Mouse (Mus musculus): ENCODE results near the gene Zdhhc1.

Gene Zdhhc1

GRCm38 (mm10) chr8:105518436-105519313 is 22.0 kb upstream of the Zdhhc1 start, which contains the start of gene Hsd11b2:
Gene Hsd11b2 (plus strand): TSS chr8:105518755.
- peak; percentile 75 for DNase-seq (ENCODE audit: extremely low spot score, low spot score)

DNA sequence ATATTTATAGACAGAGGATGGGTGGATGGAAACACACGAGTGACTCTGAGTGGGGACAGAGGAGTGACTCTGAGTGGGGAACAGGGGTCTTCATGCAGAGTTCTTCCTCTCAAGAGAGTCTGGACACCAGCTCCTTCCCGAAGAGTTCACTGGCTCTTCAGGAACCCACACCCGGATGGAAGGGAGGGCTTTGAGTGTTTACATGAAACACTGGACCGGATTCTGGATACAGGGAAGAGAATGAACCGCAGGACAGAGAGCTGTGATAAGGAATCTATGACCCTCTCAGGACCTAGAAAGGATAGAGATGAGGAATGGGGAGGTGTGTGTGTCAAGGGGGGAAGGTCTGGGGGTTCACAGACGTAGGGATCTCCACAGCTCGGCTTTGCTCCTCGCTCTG is 20.6 kb upstream of the Zdhhc1 start:
- no peak for DNase-seq (ENCODE audit: extremely low spot score, low spot score)

DNA sequence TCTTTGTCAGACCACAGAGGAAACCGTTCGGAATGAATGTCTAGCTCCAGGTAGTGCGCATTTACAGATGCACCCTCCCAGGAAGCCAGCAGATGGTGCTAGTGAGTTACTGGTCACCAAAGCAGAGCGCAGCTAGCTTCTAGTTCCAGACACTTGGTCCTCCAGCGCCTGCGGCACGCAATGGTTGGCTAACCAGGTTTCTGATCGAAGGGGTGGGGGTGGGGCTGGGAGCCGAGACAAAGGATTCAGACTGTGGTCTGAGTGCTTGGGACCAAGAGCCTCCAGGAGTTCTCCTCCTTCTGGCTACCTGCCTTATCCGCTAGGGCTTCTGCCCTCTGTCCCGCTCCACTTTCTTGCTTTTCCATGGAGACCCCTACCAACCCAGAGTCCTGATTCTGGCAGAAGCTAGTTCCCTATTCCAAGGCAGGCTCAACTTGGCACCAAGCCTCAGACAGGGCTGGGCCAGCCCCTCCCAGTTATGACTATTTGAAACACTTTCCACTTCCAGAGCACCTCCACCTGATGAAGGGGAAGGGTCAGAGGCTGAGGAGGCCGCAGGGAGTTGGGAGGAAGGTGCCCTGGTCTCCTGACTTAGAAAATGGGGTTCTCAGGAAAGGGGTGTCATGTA is 19.4 kb upstream of the Zdhhc1 start:
- DNase-seq (ENCODE audit: extremely low spot score, low spot score), result peak; percentile 88

- no peak for DNase-seq (ENCODE audit: extremely low spot score, low spot score)
Measured at GRCm38 (mm10) chr8:105514656-105515055, 18.0 kb upstream of the Zdhhc1 start.

- no peak for DNase-seq (ENCODE audit: extremely low spot score, low spot score)
Measured at GRCm38 (mm10) chr8:105514194-105514593, 17.5 kb upstream of the Zdhhc1 start.

DNA sequence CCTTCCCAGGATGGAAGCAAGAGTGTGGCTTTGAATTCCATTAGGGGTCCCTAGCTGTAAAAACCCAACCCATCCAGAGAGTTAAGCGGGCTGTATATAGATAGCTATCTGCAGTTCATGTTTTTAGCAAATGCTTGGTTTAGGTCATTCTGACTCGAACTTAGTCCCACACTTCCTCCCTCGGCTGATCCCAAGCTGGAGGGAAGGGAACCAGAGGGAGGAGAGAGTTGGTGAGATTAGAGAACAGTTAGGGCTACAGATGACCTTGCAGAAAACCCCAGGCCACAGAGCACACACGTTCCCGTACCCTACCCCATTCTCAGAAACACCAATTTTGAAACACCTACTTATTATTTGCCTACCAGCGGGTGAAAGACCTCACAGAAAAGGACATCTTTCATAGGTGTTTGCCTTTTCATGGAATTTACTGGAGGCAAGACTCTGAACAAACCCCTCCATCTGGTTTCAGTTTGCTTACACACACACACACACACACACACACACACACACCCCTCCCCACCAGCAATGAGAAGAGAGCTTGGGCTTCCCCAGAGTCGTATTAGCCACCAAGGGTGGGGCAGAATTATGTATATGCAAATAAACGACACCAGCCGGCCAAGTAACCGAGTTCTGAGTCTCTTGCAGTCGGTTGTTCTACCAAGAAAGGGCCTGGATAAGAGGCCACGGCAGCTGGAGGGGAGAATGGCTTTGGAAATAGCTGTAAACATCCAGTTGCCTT is 13.5 kb upstream of the Zdhhc1 start:
- no peak for DNase-seq (ENCODE audit: extremely low spot score, low spot score)

DNA sequence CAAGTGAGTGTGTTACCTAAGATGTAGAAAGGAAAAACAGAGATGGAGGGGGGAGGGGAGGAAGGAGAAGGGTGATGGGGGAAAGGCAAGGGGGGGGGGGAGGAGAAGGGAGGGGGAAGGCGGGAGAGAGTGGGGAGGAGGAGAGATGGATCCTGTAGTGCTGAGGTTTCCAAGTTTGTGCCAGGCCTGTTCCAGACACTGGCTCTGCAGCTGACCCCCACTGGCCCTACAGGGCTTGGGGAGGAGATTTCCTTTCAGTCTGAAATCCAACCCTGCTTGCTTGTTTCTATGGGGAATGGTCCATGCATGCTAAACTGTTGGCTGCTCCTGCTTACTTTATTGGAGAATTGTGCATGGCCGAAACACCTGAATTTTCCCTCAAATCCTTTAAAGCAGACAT is 12.1 kb upstream of the Zdhhc1 start:
- no peak for DNase-seq (ENCODE audit: extremely low spot score, low spot score)

- no peak for DNase-seq (ENCODE audit: extremely low spot score, low spot score)
Measured at GRCm38 (mm10) chr8:105506977-105507376, 10.3 kb upstream of the Zdhhc1 start.

- no peak for DNase-seq (ENCODE audit: extremely low spot score, low spot score)
Measured at GRCm38 (mm10) chr8:105504617-105505016, 7.9 kb upstream of the Zdhhc1 start.

GRCm38 (mm10) chr8:105499787-105500186 is 3.1 kb upstream of the Zdhhc1 start:
- DNase-seq (ENCODE audit: extremely low spot score, low spot score), result no peak

DNA sequence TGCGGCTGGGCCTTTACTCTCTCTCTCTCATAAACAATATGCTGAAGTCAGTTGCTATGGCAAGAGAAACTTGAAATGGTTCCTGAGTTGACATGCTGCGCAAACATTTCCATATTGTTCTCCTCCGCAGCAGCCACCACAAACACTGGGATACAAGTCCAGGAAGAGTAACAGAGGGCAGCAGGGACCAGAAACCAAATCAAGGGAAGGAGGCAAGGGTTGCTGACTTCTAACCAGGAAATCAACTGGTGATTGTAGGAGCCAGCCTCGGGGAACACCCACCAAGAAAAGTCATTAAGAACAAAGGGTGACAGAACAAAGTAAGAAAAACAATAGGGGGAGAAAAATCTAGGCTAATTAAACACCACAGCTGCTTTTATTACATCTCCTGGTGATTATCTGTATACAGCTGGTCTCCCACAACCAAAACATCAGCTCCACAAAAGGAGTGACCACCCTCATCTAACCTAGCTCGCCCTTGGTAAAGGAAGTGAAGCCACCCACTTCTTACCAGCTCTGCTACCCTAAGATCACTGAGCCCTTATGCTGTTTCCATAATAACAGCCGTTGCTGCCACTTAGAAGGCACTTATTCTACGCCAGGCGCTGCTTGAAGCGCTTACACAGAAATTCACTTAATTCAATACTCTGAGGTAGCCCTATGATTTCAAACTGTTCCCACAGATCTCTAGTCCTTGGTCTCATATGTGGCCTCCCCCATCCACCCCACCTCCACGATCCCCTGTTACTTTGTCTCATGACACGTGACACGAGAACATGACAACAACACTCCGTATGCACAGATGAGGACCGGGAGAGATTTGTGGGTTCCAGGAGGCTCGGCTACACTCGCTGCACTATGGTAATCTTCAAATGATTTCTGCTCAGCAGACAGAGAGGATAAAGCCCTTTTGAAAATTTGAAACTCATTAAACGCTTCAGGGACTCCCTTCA is 1.1 kb downstream of the Zdhhc1 start:
- no peak for DNase-seq (ENCODE audit: extremely low spot score, low spot score)

GRCm38 (mm10) chr8:105494566-105494965 is 2.1 kb downstream of the Zdhhc1 start:
- DNase-seq (ENCODE audit: extremely low spot score, low spot score), result no peak

- no peak for DNase-seq (ENCODE audit: extremely low spot score, low spot score)
Measured at GRCm38 (mm10) chr8:105493495-105493894, 3.2 kb downstream of the Zdhhc1 start.

DNA sequence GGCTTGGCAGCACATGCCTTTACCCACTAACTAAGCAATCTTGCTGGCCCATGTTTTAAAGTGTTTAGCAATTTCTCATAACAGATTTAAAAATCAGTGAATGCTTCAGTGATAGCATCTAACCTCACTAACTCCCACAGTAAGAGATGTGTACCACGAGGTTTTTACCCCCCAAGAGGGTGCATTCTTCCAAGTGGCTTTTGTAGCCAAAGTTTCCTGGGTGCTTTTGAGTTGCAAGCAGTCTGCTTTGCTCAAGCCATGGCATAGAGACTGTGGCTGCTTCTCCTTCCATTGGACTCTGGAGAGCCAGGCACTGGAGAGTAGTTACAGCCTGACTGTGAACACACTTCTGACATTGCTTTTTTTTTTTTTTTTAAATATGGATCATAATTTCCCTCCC is 7.4 kb downstream of the Zdhhc1 start:
- DNase-seq (ENCODE audit: extremely low spot score, low spot score), result no peak

- no peak for DNase-seq (ENCODE audit: extremely low spot score, low spot score)
Measured at GRCm38 (mm10) chr8:105488082-105488481, 8.6 kb downstream of the Zdhhc1 start.

DNA sequence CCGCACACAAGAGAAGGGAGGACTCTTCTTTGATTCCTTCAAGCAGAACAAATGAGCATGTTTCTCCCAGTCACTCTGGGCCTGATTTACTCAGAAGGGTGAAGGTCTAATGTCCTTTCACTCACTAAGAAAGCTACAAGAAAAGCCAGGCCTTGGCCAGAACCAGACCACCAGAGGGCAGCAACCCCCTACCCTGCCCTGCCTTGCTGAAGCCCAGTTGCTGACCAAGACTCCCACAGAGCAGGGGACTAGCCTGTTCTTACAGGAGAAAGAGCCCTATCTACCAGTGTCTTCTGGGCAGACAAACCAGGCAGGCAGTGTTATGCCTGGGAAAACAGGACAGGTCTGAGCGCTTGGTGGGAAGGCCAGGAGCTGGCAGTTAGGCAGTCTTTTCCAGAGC is 12.3 kb downstream of the Zdhhc1 start:
- DNase-seq (ENCODE audit: extremely low spot score, low spot score), result peak; percentile 78

GRCm38 (mm10) chr8:105484030-105484368 is 12.7 kb downstream of the Zdhhc1 start:
- DNase-seq (ENCODE audit: extremely low spot score, low spot score), result peak; percentile 40

DNA sequence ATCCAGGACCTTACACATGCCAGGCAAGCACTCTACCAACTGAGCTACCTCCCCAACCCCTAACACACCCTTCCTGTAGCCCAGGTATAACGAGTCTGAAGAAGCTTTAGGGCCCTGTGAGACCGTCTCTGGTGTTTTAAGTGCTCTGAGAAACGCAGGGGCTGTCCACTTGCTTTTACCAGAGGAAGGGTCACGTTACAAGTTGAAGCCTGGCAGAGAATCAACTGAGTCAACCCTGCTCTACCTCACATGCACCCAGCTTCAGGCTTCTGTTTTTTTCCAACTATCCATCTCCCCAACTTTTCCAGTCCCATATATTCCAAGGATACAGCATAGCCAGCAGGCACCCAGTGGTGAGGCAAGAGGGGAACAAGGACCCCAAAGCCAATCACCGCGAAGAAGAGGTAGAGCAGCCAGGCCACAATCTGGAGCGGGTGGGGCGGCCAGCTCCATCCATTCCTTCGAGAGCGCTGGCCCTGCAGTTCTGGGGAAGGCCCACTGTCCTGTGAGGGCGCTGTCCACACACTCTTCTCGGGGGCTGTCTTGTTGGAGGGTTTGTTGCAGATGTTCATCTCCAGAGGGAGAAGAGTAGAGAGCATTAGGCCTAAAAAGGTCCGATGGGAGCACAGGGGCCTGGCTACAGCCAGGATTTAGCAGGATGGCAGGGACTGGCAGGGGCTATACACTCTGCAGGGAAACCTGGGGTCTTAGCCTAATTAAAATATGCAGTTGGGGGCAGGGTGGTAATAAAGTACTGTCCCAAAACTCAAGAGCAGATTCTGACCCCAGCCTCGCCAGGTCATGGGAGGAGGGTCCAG is 13.3 kb downstream of the Zdhhc1 start:
- DNase-seq (ENCODE audit: extremely low spot score, low spot score), result peak; percentile 61

DNA sequence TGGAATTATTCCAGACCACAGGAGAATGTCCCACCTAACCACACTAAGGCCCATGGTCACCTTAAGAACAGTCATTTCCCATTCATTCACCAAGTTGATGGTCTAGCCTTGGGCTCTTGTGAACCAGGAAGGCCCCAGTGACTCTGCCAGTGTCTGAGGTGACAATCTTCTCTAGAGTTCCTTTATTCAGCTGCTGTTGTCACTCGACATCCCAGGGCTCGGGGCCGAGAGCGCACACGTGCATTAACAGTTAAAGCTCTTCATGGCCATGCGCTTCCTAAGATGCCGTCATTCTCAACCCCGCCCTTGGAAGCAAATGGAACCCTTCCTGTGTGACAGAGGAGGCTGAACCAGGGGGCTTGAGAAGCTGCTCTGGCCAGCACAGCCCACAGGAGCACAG is 14.6 kb downstream of the Zdhhc1 start:
- no peak for DNase-seq (ENCODE audit: extremely low spot score, low spot score)

DNA sequence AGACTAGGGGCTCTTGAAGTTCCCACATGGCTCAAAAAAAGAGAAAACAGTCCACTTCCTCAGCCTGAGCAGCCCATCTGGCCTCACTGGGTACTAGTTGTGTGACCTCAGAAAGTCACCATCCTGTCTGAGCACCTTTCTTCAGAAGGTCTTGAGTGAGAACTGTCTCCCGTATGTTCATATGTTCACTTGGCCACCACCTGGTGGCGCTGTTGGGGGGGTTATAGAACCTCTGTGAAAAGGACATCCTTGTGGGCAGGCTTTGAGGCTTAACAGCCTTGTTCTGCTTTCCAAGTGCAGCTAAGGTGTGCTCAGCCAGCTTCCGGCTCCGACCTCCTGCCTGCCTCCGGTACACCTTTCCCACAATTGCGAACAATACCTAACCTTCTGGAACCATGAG is 15.2 kb downstream of the Zdhhc1 start:
- peak; percentile 40 for DNase-seq (ENCODE audit: extremely low spot score, low spot score)
